Mouse (Mus musculus) gastrocnemius, postnatal 10 days (tissue): Measurements from ENCODE around the gene Ssh2. TPM values are rescaled to one million over a fixed set of nuclear protein-coding genes. Genes with fewer than 3 reads are reported as not detected.

Source experiments
- DNase-seq: peaks from one replicate; pipeline ENCODE4 v3.0.0; 2021; ENCODE audit warnings: mixed read lengths
- total RNA-seq, 2 experiments: library from RNA; stranded (reverse); gene quantifications; 2 replicates each; pipeline ENCODE4 v1.2.3; 2021

Ssh2 gene
- total RNA-seq, 2 experiments from 2014 or later: 37.3 to 37.6 TPM

GRCm38 (mm10) chr11:77406329-77406728, 190.2 kb downstream of the Ssh2 start:
- DNase-seq: no peak

GRCm38 (mm10) chr11:77409879-77410278, 193.8 kb downstream of the Ssh2 start:
- DNase-seq: peak; percentile 24

- no peak for DNase-seq
These were observed 195.2 kb downstream of the Ssh2 start for GRCm38 (mm10) chr11:77411284-77411683.

- DNase-seq: no peak
These were observed 198.2 kb downstream of the Ssh2 start for GRCm38 (mm10) chr11:77414141-77414839.

GRCm38 (mm10) chr11:77416212-77417000, 200.3 kb downstream of the Ssh2 start:
- peak; percentile 32 for DNase-seq

GRCm38 (mm10) chr11:77418021-77418420, 201.9 kb downstream of the Ssh2 start:
- no peak for DNase-seq

- DNase-seq: no peak
These were observed 207.2 kb downstream of the Ssh2 start for GRCm38 (mm10) chr11:77423175-77423859.

- no peak for DNase-seq
These were observed 212.4 kb downstream of the Ssh2 start for GRCm38 (mm10) chr11:77428446-77428845.

GRCm38 (mm10) chr11:77437026-77437425, 220.9 kb downstream of the Ssh2 start:
- DNase-seq: no peak

- no peak for DNase-seq
These were observed 224.0 kb downstream of the Ssh2 start for GRCm38 (mm10) chr11:77440081-77440480.

GRCm38 (mm10) chr11:77441020-77441419, 224.9 kb downstream of the Ssh2 start:
- no peak for DNase-seq

GRCm38 (mm10) chr11:77442186-77443170, 226.4 kb downstream of the Ssh2 start:
- DNase-seq: peak; percentile 39

- no peak for DNase-seq
These were observed 228.9 kb downstream of the Ssh2 start for GRCm38 (mm10) chr11:77444939-77445338.

- no peak for DNase-seq
These were observed 230.5 kb downstream of the Ssh2 start for GRCm38 (mm10) chr11:77446628-77447041.

- no peak for DNase-seq
These were observed 233.1 kb downstream of the Ssh2 start for GRCm38 (mm10) chr11:77449224-77449623.

GRCm38 (mm10) chr11:77451670-77452069, 235.6 kb downstream of the Ssh2 start:
- DNase-seq: no peak

GRCm38 (mm10) chr11:77453388-77453787, 237.3 kb downstream of the Ssh2 start:
- DNase-seq: no peak

- no peak for DNase-seq
These were observed 239.9 kb downstream of the Ssh2 start for GRCm38 (mm10) chr11:77455770-77456510.

- peak; percentile 16 for DNase-seq
These were observed 240.8 kb downstream of the Ssh2 start for GRCm38 (mm10) chr11:77456866-77457265.

- no peak for DNase-seq
These were observed 245.8 kb downstream of the Ssh2 start for GRCm38 (mm10) chr11:77461856-77462255.
